In genomic region chr11:40276737-40277136, GRCm38 (mm10) we compare ENCODE assay signal across 31 mouse cellular contexts.
DNase-seq lines count a peak whose midpoint lies in the region; ATAC-seq and TF ChIP-seq lines count a peak whose summit lies in the region.
"Had no signal": no experiment of that assay in that cellular context is flagged by ENCODE, and none has a peak within 500 bp of the region (broad histone marks: within the 10 kb centered on the region; RNA-seq: fewer than 3 reads in every experiment).

No protein-coding gene starts in this region.

- TF ChIP-seq CTCF in forebrain, postnatal 0 days (IDR thresholded peaks at IDR 0.05; ENCODE audit: low read depth): no peak

- DNase-seq in forebrain, embryonic 11.5 days (ENCODE audit: low spot score): no peak
- no peak for DNase-seq in forebrain, postnatal 0 days
- DNase-seq in neural tube, embryonic 11.5 days (ENCODE audit: low spot score): no peak
- DNase-seq in neural tube, embryonic 10.5 days (ENCODE audit: extremely low spot score, low spot score): no peak
- DNase-seq in retina, postnatal 1 day: peak; percentile 49
- DNase-seq in heart, adult 8-10 months (ENCODE audit: low spot score): no peak
- no peak for DNase-seq in left cerebral cortex, postnatal 4 days
- DNase-seq: adrenal gland, postnatal 14 days; cerebellum, adult 18-20 months; cerebellum, postnatal 10 days; gastrocnemius, adult 2 months; gastrocnemius, postnatal 36 days; heart, adult 18-20 months; heart, postnatal 10 days; kidney, adult 2 months; kidney, postnatal 10 days; lung, embryonic 14.5 days; lung, postnatal 14 days; right cerebral cortex, postnatal 25 days had no signal

- H3K4me1 ChIP-seq in forebrain, embryonic 11.5 days (replicated peaks; ENCODE audit: control insufficient read depth, insufficient read depth, low read length): no peaks in the 10 kb centered on the region
- no peaks in the 10 kb centered on the region for H3K4me1 ChIP-seq in forebrain, postnatal 0 days (ENCODE audit: insufficient read depth)
- no peaks in the 10 kb centered on the region for H3K4me1 ChIP-seq in neural tube, embryonic 11.5 days (ENCODE audit: control insufficient read depth, insufficient read depth, low read length)
- H3K4me1 ChIP-seq in neural tube, embryonic 12.5 days: no peaks in the 10 kb centered on the region
- H3K4me1 ChIP-seq: embryonic facial prominence, embryonic 13.5 days; forebrain, embryonic 15.5 days; heart, embryonic 13.5 days; intestine, embryonic 15.5 days; limb, embryonic 12.5 days; liver, embryonic 15.5 days; midbrain, embryonic 10.5 days; stomach, embryonic 15.5 days had no signal

- no peaks in the 10 kb centered on the region for H3K27me3 ChIP-seq in forebrain, embryonic 11.5 days (ENCODE audit: control insufficient read depth, insufficient read depth, low read length)
- no peaks in the 10 kb centered on the region for H3K27me3 ChIP-seq in forebrain, postnatal 0 days (ENCODE audit: insufficient read depth, low read length)
- H3K27me3 ChIP-seq in neural tube, embryonic 11.5 days (ENCODE audit: control insufficient read depth, insufficient read depth, low read length): no peaks in the 10 kb centered on the region
- no peaks in the 10 kb centered on the region for H3K27me3 ChIP-seq in neural tube, embryonic 12.5 days (replicated peaks)
- H3K27me3 ChIP-seq: CH12.LX; embryonic facial prominence, embryonic 13.5 days; forebrain, embryonic 15.5 days; heart, embryonic 13.5 days; intestine, embryonic 15.5 days; limb, embryonic 12.5 days; liver, embryonic 15.5 days; stomach, embryonic 15.5 days had no signal

- WGBS in forebrain, embryonic 11.5 days: 57% methylated on average over 1 of the region's 1 CpGs
- 43% methylated on average over 1 of the region's 1 CpGs for WGBS in forebrain, postnatal 0 days
- 83% methylated on average over 1 of the region's 1 CpGs for WGBS in neural tube, embryonic 11.5 days
- WGBS in neural tube, embryonic 12.5 days: 62% methylated on average over 1 of the region's 1 CpGs

- H3K27ac ChIP-seq in forebrain, embryonic 11.5 days (ENCODE audit: low read depth, low read length): no peak overlapping the region
- no peak overlapping the region for H3K27ac ChIP-seq in forebrain, postnatal 0 days (ENCODE audit: low read depth, low read length)
- no peak overlapping the region for H3K27ac ChIP-seq in neural tube, embryonic 11.5 days (ENCODE audit: low read depth, low read length)
- no peak overlapping the region for H3K27ac ChIP-seq in neural tube, embryonic 12.5 days
- H3K27ac ChIP-seq: embryonic facial prominence, embryonic 13.5 days; forebrain, embryonic 15.5 days; gastrocnemius, adult 2 months; heart, embryonic 13.5 days; intestine, embryonic 15.5 days; limb, embryonic 12.5 days; liver, embryonic 15.5 days; midbrain, embryonic 10.5 days; stomach, embryonic 15.5 days had no signal

- peak; percentile 90 for ATAC-seq in forebrain, embryonic 11.5 days (replicated peaks; ENCODE audit: low FRiP score)
- no peak for ATAC-seq in forebrain, postnatal 0 days
- ATAC-seq in neural tube, embryonic 11.5 days (ENCODE audit: insufficient read depth, low FRiP score, low TSS enrichment): peak; percentile 65
- ATAC-seq in neural tube, embryonic 12.5 days (ENCODE audit: low FRiP score, low read depth): peak; percentile 66; the same call in 1 of the 2 replicates
- ATAC-seq: forebrain, embryonic 15.5 days; intestine, embryonic 15.5 days; midbrain, embryonic 16.5 days had no signal

- H3K4me3 ChIP-seq in forebrain, embryonic 11.5 days (ENCODE audit: low read depth, low read length): no peak overlapping the region
- H3K4me3 ChIP-seq in forebrain, postnatal 0 days (ENCODE audit: low read depth, low read length): no peak overlapping the region
- H3K4me3 ChIP-seq in neural tube, embryonic 11.5 days (ENCODE audit: low read depth, low read length): no peak overlapping the region
- H3K4me3 ChIP-seq in neural tube, embryonic 12.5 days: no peak overlapping the region
- H3K4me3 ChIP-seq: embryonic facial prominence, embryonic 13.5 days; forebrain, embryonic 15.5 days; gastrocnemius, adult 2 months; heart, embryonic 13.5 days; intestine, embryonic 15.5 days; limb, embryonic 12.5 days; liver, embryonic 15.5 days; midbrain, embryonic 10.5 days; myocyte; stomach, embryonic 15.5 days had no signal

- no peak overlapping the region for H3K4me2 ChIP-seq in forebrain, embryonic 11.5 days (ENCODE audit: low read depth, low read length, severe bottlenecking)
- H3K4me2 ChIP-seq in forebrain, postnatal 0 days (ENCODE audit: low read depth): no peak overlapping the region
- no peak overlapping the region for H3K4me2 ChIP-seq in neural tube, embryonic 11.5 days (ENCODE audit: low read depth)
- H3K4me2 ChIP-seq in neural tube, embryonic 12.5 days (replicated peaks): no peak overlapping the region
- H3K4me2 ChIP-seq: embryonic facial prominence, embryonic 13.5 days; forebrain, embryonic 15.5 days; heart, embryonic 13.5 days; intestine, embryonic 15.5 days; limb, embryonic 12.5 days; liver, embryonic 15.5 days; lung, embryonic 14.5 days; stomach, embryonic 15.5 days had no signal

- intact Hi-C loops in left cerebral cortex, postnatal 4 days (cut with DNase I): no loop called here

- no peak overlapping the region for H3K9ac ChIP-seq in forebrain, embryonic 11.5 days (ENCODE audit: low read length)
- H3K9ac ChIP-seq in forebrain, postnatal 0 days: no peak overlapping the region
- no peak overlapping the region for H3K9ac ChIP-seq in neural tube, embryonic 11.5 days (ENCODE audit: low read length)
- H3K9ac ChIP-seq in neural tube, embryonic 12.5 days: no peak overlapping the region
- H3K9ac ChIP-seq: embryonic facial prominence, embryonic 13.5 days; forebrain, embryonic 15.5 days; heart, embryonic 13.5 days; intestine, embryonic 15.5 days; limb, embryonic 12.5 days; liver, embryonic 15.5 days; lung, embryonic 14.5 days; stomach, embryonic 15.5 days had no signal

- no peaks in the 10 kb centered on the region for H3K9me3 ChIP-seq in forebrain, embryonic 11.5 days (ENCODE audit: control insufficient read depth, low read length)
- H3K9me3 ChIP-seq in forebrain, postnatal 0 days (ENCODE audit: low read length): no peaks in the 10 kb centered on the region
- no peaks in the 10 kb centered on the region for H3K9me3 ChIP-seq in neural tube, embryonic 11.5 days (ENCODE audit: control insufficient read depth, low read length)
- no peaks in the 10 kb centered on the region for H3K9me3 ChIP-seq in neural tube, embryonic 12.5 days
- H3K9me3 ChIP-seq: embryonic facial prominence, embryonic 13.5 days; forebrain, embryonic 15.5 days; heart, embryonic 13.5 days; intestine, embryonic 15.5 days; limb, embryonic 12.5 days; liver, embryonic 15.5 days; midbrain, embryonic 10.5 days; stomach, embryonic 15.5 days had no signal

- H3K36me3 ChIP-seq in forebrain, embryonic 11.5 days (ENCODE audit: control insufficient read depth, insufficient read depth, low read length): no peaks in the 10 kb centered on the region
- no peaks in the 10 kb centered on the region for H3K36me3 ChIP-seq in forebrain, postnatal 0 days (ENCODE audit: insufficient read depth)
- no peaks in the 10 kb centered on the region for H3K36me3 ChIP-seq in neural tube, embryonic 11.5 days (ENCODE audit: control insufficient read depth, insufficient read depth, low read length)
- H3K36me3 ChIP-seq in neural tube, embryonic 12.5 days: no peaks in the 10 kb centered on the region
- H3K36me3 ChIP-seq: embryonic facial prominence, embryonic 13.5 days; forebrain, embryonic 15.5 days; heart, embryonic 13.5 days; intestine, embryonic 15.5 days; limb, embryonic 12.5 days; liver, embryonic 15.5 days; midbrain, embryonic 10.5 days; stomach, embryonic 15.5 days had no signal
